Mouse (Mus musculus) layer of hippocampus, adult 2 months (tissue): ENCODE results near the gene Snx11. TPM values are rescaled to one million over a fixed set of nuclear protein-coding genes. Genes with fewer than 3 reads are reported as not detected.

Experiments used
- DNase-seq, 2 experiments: peaks; one replicate each; pipeline ENCODE4 v3.0.0; 2022; ENCODE audit warnings: low spot score in 2 of 2
- H3K27ac ChIP-seq: fragments of 200-600 bp; 2 replicates; pipeline ENCODE4 v1.8.1; 2022
- H3K4me3 ChIP-seq: fragments of 200-600 bp; 2 replicates; pipeline ENCODE4 v1.8.1; 2022; ENCODE audit warnings: mild to moderate bottlenecking
- CTCF ChIP-seq: fragments of 200-600 bp; conservative IDR thresholded peaks from 2 replicates; pipeline ENCODE4 v1.8.1; 2022; ENCODE audit warnings: antibody characterized with exemption, mild to moderate bottlenecking, moderate library complexity
- total RNA-seq, 2 experiments: library from RNA; stranded (reverse); gene quantifications; 2 replicates each; pipeline ENCODE4 v1.2.3; 2021

Gene Snx11
- total RNA-seq, 2 experiments from 2014 or later, result 52.5 to 56.7 TPM

- no peak for DNase-seq
- H3K27ac ChIP-seq, result no peak overlapping the region
- H3K4me3 ChIP-seq, result no peak overlapping the region
- TF ChIP-seq CTCF, result no peak
These were observed 33.5 kb downstream of the Snx11 start for GRCm38 (mm10) chr11:96743891-96744290.

- peak; percentile 37 to 45 for DNase-seq
- TF ChIP-seq CTCF, result no peak
- peak overlapping the region; percentile 43; the same call in 1 of the 2 replicates for H3K27ac ChIP-seq
- no peak overlapping the region for H3K4me3 ChIP-seq
These were observed 34.4 kb downstream of the Snx11 start for GRCm38 (mm10) chr11:96743000-96743399.

GRCm38 (mm10) chr11:96741995-96742394 is 35.4 kb downstream of the Snx11 start:
- DNase-seq, result peak; percentile 31 to 44
- Histone ChIP-seq H3K27ac (peak overlapping the region; percentile 43; the same call in 1 of the 2 replicates), H3K4me3 (peak overlapping the region; percentile 1; the same call in 1 of the 2 replicates)
- TF ChIP-seq CTCF, result no peak; the same call in 1 of the 2 replicates

GRCm38 (mm10) chr11:96740796-96741195 is 36.6 kb downstream of the Snx11 start:
- no peak for TF ChIP-seq CTCF
- no peak overlapping the region for H3K4me3 ChIP-seq
- DNase-seq, result no peak
- H3K27ac ChIP-seq, result no peak overlapping the region

- DNase-seq, result no peak
- TF ChIP-seq CTCF, result peak; percentile 53
- Histone ChIP-seq H3K27ac (no peak overlapping the region), H3K4me3 (no peak overlapping the region)
These were observed 39.5 kb downstream of the Snx11 start for GRCm38 (mm10) chr11:96737673-96738471.

- DNase-seq, result no peak
- Histone ChIP-seq H3K4me3 (peak overlapping the region; percentile 42), H3K27ac (peak overlapping the region; percentile 24)
- no peak for TF ChIP-seq CTCF
These were observed 41.0 kb downstream of the Snx11 start for GRCm38 (mm10) chr11:96736361-96736760.

- DNase-seq, result peak; percentile 64 to 65
- TF ChIP-seq CTCF, result peak; percentile 79
- Histone ChIP-seq H3K4me3 (peak overlapping the region; percentile 42), H3K27ac (peak overlapping the region; percentile 24)
These were observed 41.5 kb downstream of the Snx11 start for GRCm38 (mm10) chr11:96735908-96736307.

GRCm38 (mm10) chr11:96732657-96733056 is 44.7 kb downstream of the Snx11 start:
- DNase-seq, result no peak
- TF ChIP-seq CTCF, result no peak
- Histone ChIP-seq H3K27ac (no peak overlapping the region), H3K4me3 (no peak overlapping the region)

GRCm38 (mm10) chr11:96730327-96730726 is 47.0 kb downstream of the Snx11 start:
- no peak overlapping the region for H3K4me3 ChIP-seq

GRCm38 (mm10) chr11:96729462-96729861 is 47.9 kb downstream of the Snx11 start:
- Histone ChIP-seq H3K4me3 (peak overlapping the region; percentile 9), H3K27ac (no peak overlapping the region)
- peak; percentile 70 for TF ChIP-seq CTCF
- peak in 1 of 2 experiments; percentile 42 for DNase-seq

More at GRCm38 (mm10) chr11:96730327-96730726, 47.0 kb downstream of the Snx11 start:
- no peak overlapping the region for H3K27ac ChIP-seq
- no peak for DNase-seq
- TF ChIP-seq CTCF, result no peak

- TF ChIP-seq CTCF, result no peak
- no peak overlapping the region for H3K4me3 ChIP-seq
These were observed 48.8 kb downstream of the Snx11 start for GRCm38 (mm10) chr11:96728577-96728976.

GRCm38 (mm10) chr11:96725833-96726232 is 51.5 kb downstream of the Snx11 start:
- no peak for DNase-seq
- H3K4me3 ChIP-seq, result no peak overlapping the region
- H3K27ac ChIP-seq, result no peak overlapping the region
- no peak for TF ChIP-seq CTCF

More at GRCm38 (mm10) chr11:96728577-96728976, 48.8 kb downstream of the Snx11 start:
- DNase-seq, result no peak
- H3K27ac ChIP-seq, result no peak overlapping the region

GRCm38 (mm10) chr11:96718609-96719008 is 58.8 kb downstream of the Snx11 start:
- no peak overlapping the region for H3K27ac ChIP-seq
- no peak overlapping the region for H3K4me3 ChIP-seq
- no peak for TF ChIP-seq CTCF
- DNase-seq, result no peak

Other genes with a start within 250 kb of the Snx11 start
- 10 to 100 TPM; 44.6 to 47.4 TPM for gene Cbx1, start 11.6 kb upstream of the Snx11 start, total RNA-seq
- 100 to 1,000 TPM; 221 to 229 TPM for gene Nfe2l1, start 52.4 kb upstream of the Snx11 start, total RNA-seq
- gene Copz2, start 72.3 kb upstream of the Snx11 start, total RNA-seq, result 1 to 10 TPM; 5.9 to 7.0 TPM
- gene Cdk5rap3, start 138.9 kb upstream of the Snx11 start, total RNA-seq, result 10 to 100 TPM; 34.5 to 41.6 TPM
- not detected for gene Prr15l, start 150.5 kb upstream of the Snx11 start, total RNA-seq
- 10 to 100 TPM; 36.7 to 36.8 TPM for gene Pnpo, start 166.4 kb upstream of the Snx11 start, total RNA-seq
- gene Sp2, start 205.4 kb upstream of the Snx11 start, total RNA-seq, result 10 to 100 TPM; 15.9 to 17.2 TPM
- 1 to 10 TPM in 1 of 2 experiments, under 1 TPM in 1; 0.79 to 1.2 TPM for gene Sp6, start 235.8 kb upstream of the Snx11 start, total RNA-seq